Mouse (Mus musculus): ENCODE results near the gene Fam173b.

DNA sequence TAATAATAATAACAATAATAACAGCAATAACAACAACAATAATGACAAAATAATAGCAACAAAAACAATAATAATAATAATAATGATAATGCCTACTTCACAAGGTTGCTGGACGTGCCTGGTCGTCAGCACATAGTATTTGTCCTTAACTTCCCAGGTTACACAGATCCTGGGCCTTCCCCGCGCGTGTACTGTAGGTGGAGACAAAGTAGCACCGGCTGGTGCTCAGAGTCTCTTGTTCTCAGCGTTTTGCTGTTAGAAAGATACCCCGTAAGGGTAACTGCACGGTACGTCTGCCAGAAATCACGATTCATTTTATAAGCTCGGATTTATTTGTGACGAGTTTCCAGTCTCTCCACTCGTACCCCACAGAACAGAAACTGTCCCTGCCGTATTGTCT is 774 bp downstream of the Fam173b start:
- peak; percentile 59 for TF ChIP-seq CTCF (conservative IDR thresholded peaks at IDR 0.05; ENCODE audit: insufficient read depth, insufficient read length, low read depth, low read length)
- TF ChIP-seq POLR2A (IDR thresholded peaks at IDR 0.05; ENCODE audit: low read depth, low read length), result no peak
